Mouse (Mus musculus): ENCODE measurements around the gene Rcc1l. TPM values are rescaled to one million over a fixed set of nuclear protein-coding genes. Genes with fewer than 3 reads are reported as not detected.
A peak's percentile ranks its signal among the peaks of the same experiment; 100 is the strongest.

Gene Rcc1l
- total RNA-seq (2021) = 10 to 100 TPM; 26.9 to 30.6 TPM

GRCm38 (mm10) chr5:134176169-134176881 lies at the start of gene Rcc1l:
Gene Rcc1l (minus strand): TSS chr5:134176774.
- peak; percentile 87 for DNase-seq

GRCm38 (mm10) chr5:134225110-134225901 lies 48.7 kb upstream of the Rcc1l start:
- no peak for DNase-seq

GRCm38 (mm10) chr5:134221708-134222150 lies 45.2 kb upstream of the Rcc1l start:
- DNase-seq = no peak

- DNase-seq = no peak
Observed at GRCm38 (mm10) chr5:134221278-134221677, 44.7 kb upstream of the Rcc1l start.

GRCm38 (mm10) chr5:134217900-134218299 lies 41.3 kb upstream of the Rcc1l start:
- no peak for DNase-seq

- peak; percentile 31 for DNase-seq
Observed at GRCm38 (mm10) chr5:134214021-134214806, 37.6 kb upstream of the Rcc1l start.

- no peak for DNase-seq
Observed at GRCm38 (mm10) chr5:134209931-134210554, 33.5 kb upstream of the Rcc1l start.

- no peak for DNase-seq
Observed at GRCm38 (mm10) chr5:134206721-134207120, 30.1 kb upstream of the Rcc1l start.

GRCm38 (mm10) chr5:134193664-134194063 lies 17.1 kb upstream of the Rcc1l start:
- no peak for DNase-seq

GRCm38 (mm10) chr5:134188571-134188970 lies 12.0 kb upstream of the Rcc1l start:
- DNase-seq = no peak

GRCm38 (mm10) chr5:134186961-134187731 lies 10.6 kb upstream of the Rcc1l start:
- peak; percentile 64 for DNase-seq

GRCm38 (mm10) chr5:134186059-134186458 lies 9.5 kb upstream of the Rcc1l start:
- no peak for DNase-seq

GRCm38 (mm10) chr5:134183880-134184808 lies 7.6 kb upstream of the Rcc1l start, which contains the start of gene Gtf2ird2:
Gene Gtf2ird2 (plus strand): TSS chr5:134184019.
- DNase-seq = peak; percentile 99

- DNase-seq = no peak
Observed at GRCm38 (mm10) chr5:134183162-134183561, 6.6 kb upstream of the Rcc1l start.

- DNase-seq = peak; percentile 40
Observed at GRCm38 (mm10) chr5:134182735-134183134, 6.2 kb upstream of the Rcc1l start.

GRCm38 (mm10) chr5:134182172-134182571 lies 5.6 kb upstream of the Rcc1l start:
- DNase-seq = no peak

GRCm38 (mm10) chr5:134179871-134180270 lies 3.3 kb upstream of the Rcc1l start:
- DNase-seq = peak; percentile 89

- DNase-seq = no peak
Observed at GRCm38 (mm10) chr5:134178536-134178935, 2.0 kb upstream of the Rcc1l start.

- no peak for DNase-seq
Observed at GRCm38 (mm10) chr5:134175696-134176095, 878 bp downstream of the Rcc1l start.

- peak; percentile 53 for DNase-seq
Observed at GRCm38 (mm10) chr5:134173206-134173605, 3.4 kb downstream of the Rcc1l start.

All from heart, postnatal 4 days (tissue).